9 mouse cellular contexts compared by ENCODE assay signal in the genomic region with DNA sequence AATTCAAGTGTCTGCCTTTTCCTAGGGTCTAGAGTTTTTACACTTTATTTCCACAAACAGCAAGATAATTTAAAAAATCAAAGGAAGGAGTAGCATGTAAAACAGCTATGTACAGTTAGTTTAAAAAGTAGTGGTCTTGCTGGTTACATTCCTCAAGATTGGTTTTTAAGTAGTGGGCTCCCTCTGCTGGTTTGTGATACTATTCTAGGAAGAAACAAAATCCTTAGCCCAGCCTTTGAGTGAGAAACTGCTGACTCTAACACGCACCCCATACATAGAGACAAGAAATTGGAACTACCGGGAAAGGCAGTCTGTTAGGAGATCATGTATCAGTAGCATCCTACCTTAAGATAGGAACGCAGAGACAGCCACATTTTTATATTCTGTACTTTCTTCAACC.
DNase-seq lines count a peak whose midpoint lies in the region; ATAC-seq and TF ChIP-seq lines count a peak whose summit lies in the region.
"Had no signal": no experiment of that assay in that cellular context is flagged by ENCODE, and none has a peak within 500 bp of the region (broad histone marks: within the 10 kb centered on the region; RNA-seq: fewer than 3 reads in every experiment).

No protein-coding gene starts in this region.

- no peak overlapping the region for H3K4me3 ChIP-seq in intestine, postnatal 0 days (ENCODE audit: low read depth, low read length)
- no peak overlapping the region for H3K4me3 ChIP-seq in intestine, embryonic 16.5 days (ENCODE audit: low read length)
- no peak overlapping the region for H3K4me3 ChIP-seq in E14TG2a.4 (replicated peaks; ENCODE audit: low read length)
- H3K4me3 ChIP-seq: embryonic facial prominence, embryonic 15.5 days; limb, embryonic 15.5 days had no signal

- H3K4me2 ChIP-seq in intestine, postnatal 0 days (replicated peaks; ENCODE audit: low read depth) = no peak overlapping the region
- no peak overlapping the region for H3K4me2 ChIP-seq in intestine, embryonic 16.5 days (ENCODE audit: low read depth, low read length)
- H3K4me2 ChIP-seq: embryonic facial prominence, embryonic 15.5 days; limb, embryonic 15.5 days had no signal

- WGBS in intestine, postnatal 0 days = 59% methylated on average over 3 of the region's 3 CpGs
- WGBS in intestine, embryonic 16.5 days = 66% methylated on average over 3 of the region's 3 CpGs

- H3K4me1 ChIP-seq in intestine, postnatal 0 days (replicated peaks; ENCODE audit: control insufficient read depth, insufficient read depth, low read length) = no peaks in the 10 kb centered on the region
- H3K4me1 ChIP-seq in intestine, embryonic 16.5 days (ENCODE audit: control insufficient read depth, insufficient read depth, low read length) = no peaks in the 10 kb centered on the region
- peaks cover 4% of the 10 kb centered on the region for H3K4me1 ChIP-seq in E14TG2a.4 (replicated peaks; ENCODE audit: low read depth, low read length)

- no peaks in the 10 kb centered on the region for H3K9me3 ChIP-seq in intestine, postnatal 0 days (ENCODE audit: control insufficient read depth)
- no peaks in the 10 kb centered on the region for H3K9me3 ChIP-seq in intestine, embryonic 16.5 days (ENCODE audit: control insufficient read depth, low read length)
- no peaks in the 10 kb centered on the region for H3K9me3 ChIP-seq in E14TG2a.4 (ENCODE audit: low read length)
- H3K9me3 ChIP-seq: embryonic facial prominence, embryonic 15.5 days; limb, embryonic 15.5 days had no signal

- H3K27me3 ChIP-seq in intestine, postnatal 0 days (replicated peaks; ENCODE audit: control insufficient read depth, insufficient read depth, low read length) = no peaks in the 10 kb centered on the region
- H3K27me3 ChIP-seq in intestine, embryonic 16.5 days (replicated peaks; ENCODE audit: control insufficient read depth, insufficient read depth, low read length) = no peaks in the 10 kb centered on the region
- no peaks in the 10 kb centered on the region for H3K27me3 ChIP-seq in E14TG2a.4 (ENCODE audit: insufficient read depth, low read length)
- H3K27me3 ChIP-seq: embryonic facial prominence, embryonic 15.5 days; limb, embryonic 15.5 days had no signal

- H3K27ac ChIP-seq in intestine, postnatal 0 days (ENCODE audit: low read depth, low read length) = no peak overlapping the region
- no peak overlapping the region for H3K27ac ChIP-seq in intestine, embryonic 16.5 days (ENCODE audit: low read length)
- H3K27ac ChIP-seq: embryonic facial prominence, embryonic 15.5 days; limb, embryonic 15.5 days had no signal

- TF ChIP-seq CTCF in intestine, postnatal 0 days (IDR thresholded peaks at IDR 0.05; ENCODE audit: low read depth) = peak; percentile 65
- TF ChIP-seq CTCF in E14TG2a.4 (conservative IDR thresholded peaks at IDR 0.05; ENCODE audit: low read length) = peak; percentile 31

- DNase-seq in 416B (ENCODE audit: low read depth) = peak; percentile 68
- peak; percentile 35 for DNase-seq in thymus, postnatal 14 days
- no peak for DNase-seq in adrenal gland, postnatal 25 days

- no peak for ATAC-seq in intestine, postnatal 0 days
- ATAC-seq in intestine, embryonic 16.5 days = no peak
- peak; percentile 48 to 59; a peak in 2 of 4 replicates for ATAC-seq in hematopoietic stem cell, adult 5-6 weeks (replicated peaks in 1 of 2; ENCODE audit: insufficient read depth in 1 of 2, low FRiP score in 2 of 2, low TSS enrichment in 1 of 2, low read depth in 1 of 2, poor library complexity in 2 of 2, severe bottlenecking in 2 of 2)

- H3K36me3 ChIP-seq in intestine, postnatal 0 days (ENCODE audit: control insufficient read depth, insufficient read depth) = no peaks in the 10 kb centered on the region
- H3K36me3 ChIP-seq in intestine, embryonic 16.5 days (ENCODE audit: control insufficient read depth, insufficient read depth, low read length) = no peaks in the 10 kb centered on the region
- H3K36me3 ChIP-seq in E14TG2a.4 (ENCODE audit: insufficient read depth, low read length) = peaks cover 37% of the 10 kb centered on the region

- no peak overlapping the region for H3K9ac ChIP-seq in intestine, postnatal 0 days (ENCODE audit: low read depth, low read length)
- H3K9ac ChIP-seq in intestine, embryonic 16.5 days (ENCODE audit: low read depth, low read length) = no peak overlapping the region
- H3K9ac ChIP-seq: embryonic facial prominence, embryonic 15.5 days; limb, embryonic 15.5 days had no signal

Comparison
In these comparisons a context has a peak if more than half of its experiments do, and no peak if none do; other contexts are left out.
1. ATAC-seq: peak in hematopoietic stem cell, adult 5-6 weeks (2 of 2); none in intestine, postnatal 0 days (single experiment) and intestine, embryonic 16.5 days (single experiment).